Mouse (Mus musculus) forebrain, embryonic 12.5 days (tissue): ENCODE results near the gene L3mbtl2. TPM values are rescaled to one million over a fixed set of nuclear protein-coding genes. Genes with fewer than 3 reads are reported as not detected.
A peak's percentile ranks its signal among the peaks of the same experiment; 100 is the strongest.
"Not testable (repeated sequence)": the region's sequence is repeated elsewhere in the genome, so short reads cannot be mapped to it uniquely, and the experiment has no call there.

Source experiments
- ATAC-seq: fragments of 200-750 bp; cut with Nextera tagmentation; 2 replicates; pipeline ENCODE4 v1.8.0; 2017; ENCODE audit warnings: moderate TSS enrichment; ENCODE audit not compliant: low FRiP score
- H3K27ac ChIP-seq: fragments of 300-500 bp; sonication (generic); 2 replicates; pipeline ENCODE4 v1.5.1; 2016; ENCODE audit warnings: mild to moderate bottlenecking
- H3K27me3 ChIP-seq: fragments of 300-500 bp; sonication (generic); 2 replicates; pipeline ENCODE4 v1.6.1; 2016; ENCODE audit warnings: mild to moderate bottlenecking
- H3K36me3 ChIP-seq: fragments of 300-500 bp; sonication (generic); replicated peaks from 2 replicates; pipeline ENCODE4 v1.6.1; 2016; ENCODE audit warnings: mild to moderate bottlenecking
- H3K4me1 ChIP-seq: fragments of 300-500 bp; sonication (generic); 2 replicates; pipeline ENCODE4 v1.6.1; 2016
- H3K4me2 ChIP-seq: fragments of 300-500 bp; sonication (generic); 2 replicates; pipeline ENCODE4 v1.6.1; 2016; ENCODE audit warnings: mild to moderate bottlenecking, moderate library complexity
- H3K4me3 ChIP-seq: fragments of 300-500 bp; sonication (generic); replicated peaks from 2 replicates; pipeline ENCODE4 v1.5.1; 2016; ENCODE audit warnings: mild to moderate bottlenecking
- H3K9ac ChIP-seq: fragments of 300-500 bp; sonication (generic); 2 replicates; pipeline ENCODE4 v1.6.1; 2016; ENCODE audit warnings: mild to moderate bottlenecking
- H3K9me3 ChIP-seq: fragments of 300-500 bp; sonication (generic); 2 replicates; pipeline ENCODE4 v1.6.1; 2016
- WGBS: fragments of 180-500 bp; shearing (Covaris S2); methylation state at CpG from one replicate; pipeline ENCODE4 v1.1.7; 2016; 5-methylcytosine and 5-hydroxymethylcytosine counted together
- polyA plus RNA-seq: library from polyadenylated mRNA; unstranded; fragments of >200 nt; fragmentation: Nextera tagmentation; extraction: Ambion mirVana; gene quantifications from 2 replicates; pipeline ENCODE4 v1.2.1, GENCODE M21; 2016

Gene L3mbtl2
- polyA plus RNA-seq, 1 experiment from 2014 or later, result 36.8 TPM

GRCm38 (mm10) chr15:81694891-81695290, 31.2 kb downstream of the L3mbtl2 start:
- no peaks in the 10 kb centered on the region for H3K9me3 ChIP-seq
- peak overlapping the region; percentile 95 for H3K4me2 ChIP-seq
- peak overlapping the region; percentile 59 for H3K4me3 ChIP-seq
- H3K4me1 ChIP-seq, result peaks cover 21% of the 10 kb centered on the region
- ATAC-seq, result no peak
- H3K27me3 ChIP-seq, result peaks cover 57% of the 10 kb centered on the region
- H3K36me3 ChIP-seq, result no peaks in the 10 kb centered on the region
- peak overlapping the region; percentile 70 for H3K9ac ChIP-seq
- 22% methylated on average over 16 of the region's 19 CpGs for WGBS
- no peak overlapping the region for H3K27ac ChIP-seq

- no peaks in the 10 kb centered on the region for H3K9me3 ChIP-seq
- H3K4me1 ChIP-seq, result peaks cover 21% of the 10 kb centered on the region
- H3K27ac ChIP-seq, result no peak within 1 kb of the TSS
- H3K4me3 ChIP-seq, result no peak within 1 kb of the TSS
- peaks cover 49% of the 10 kb centered on the region for H3K27me3 ChIP-seq
- 55% methylated on average over 7 of the region's 7 CpGs for WGBS
- H3K36me3 ChIP-seq, result peaks cover 2% of the 10 kb centered on the region; the same call in 1 of the 2 replicates
- H3K9ac ChIP-seq, result no peak within 1 kb of the TSS
- ATAC-seq, result no peak
- H3K4me2 ChIP-seq, result no peak within 1 kb of the TSS
These were observed 33.5 kb downstream of the L3mbtl2 start, which contains the start of gene Chadl for GRCm38 (mm10) chr15:81697175-81697574. Gene Chadl (minus strand): TSS chr15:81697287.

GRCm38 (mm10) chr15:81697847-81698246, 34.2 kb downstream of the L3mbtl2 start:
- 48% methylated on average over 3 of the region's 3 CpGs for WGBS
- H3K9ac ChIP-seq, result no peak overlapping the region
- H3K27ac ChIP-seq, result no peak overlapping the region
- H3K4me3 ChIP-seq, result no peak overlapping the region
- H3K36me3 ChIP-seq, result peaks cover 7% of the 10 kb centered on the region
- ATAC-seq, result no peak
- H3K4me1 ChIP-seq, result peaks cover 18% of the 10 kb centered on the region
- no peaks in the 10 kb centered on the region for H3K9me3 ChIP-seq
- peaks cover 42% of the 10 kb centered on the region for H3K27me3 ChIP-seq
- no peak overlapping the region for H3K4me2 ChIP-seq

GRCm38 (mm10) chr15:81698532-81698931, 34.8 kb downstream of the L3mbtl2 start:
- no peak overlapping the region for H3K9ac ChIP-seq
- peaks cover 14% of the 10 kb centered on the region for H3K4me1 ChIP-seq
- no peak for ATAC-seq
- no peaks in the 10 kb centered on the region for H3K9me3 ChIP-seq
- no peak overlapping the region for H3K4me2 ChIP-seq
- H3K27me3 ChIP-seq, result peaks cover 35% of the 10 kb centered on the region
- no peak overlapping the region for H3K4me3 ChIP-seq
- 81% methylated on average over 2 of the region's 2 CpGs for WGBS
- H3K27ac ChIP-seq, result no peak overlapping the region
- H3K36me3 ChIP-seq, result peaks cover 14% of the 10 kb centered on the region

GRCm38 (mm10) chr15:81700161-81700560, 36.5 kb downstream of the L3mbtl2 start:
- no peaks in the 10 kb centered on the region for H3K9me3 ChIP-seq
- no peak overlapping the region for H3K4me2 ChIP-seq
- H3K4me1 ChIP-seq, result no peaks in the 10 kb centered on the region
- 74% methylated on average over 2 of the region's 2 CpGs for WGBS
- no peak for ATAC-seq
- peaks cover 19% of the 10 kb centered on the region for H3K27me3 ChIP-seq
- H3K36me3 ChIP-seq, result peaks cover 30% of the 10 kb centered on the region
- H3K4me3 ChIP-seq, result no peak overlapping the region
- H3K9ac ChIP-seq, result no peak overlapping the region
- no peak overlapping the region for H3K27ac ChIP-seq

- 87% methylated on average over 8 of the region's 8 CpGs for WGBS
- H3K4me1 ChIP-seq, result no peaks in the 10 kb centered on the region
- peaks cover 35% of the 10 kb centered on the region for H3K36me3 ChIP-seq
- no peak overlapping the region for H3K4me3 ChIP-seq
- H3K4me2 ChIP-seq, result no peak overlapping the region
- no peak overlapping the region for H3K27ac ChIP-seq
- ATAC-seq, result no peak
- H3K27me3 ChIP-seq, result peaks cover 15% of the 10 kb centered on the region
- H3K9ac ChIP-seq, result no peak overlapping the region
- no peaks in the 10 kb centered on the region for H3K9me3 ChIP-seq
These were observed 36.9 kb downstream of the L3mbtl2 start for GRCm38 (mm10) chr15:81700601-81701000.

GRCm38 (mm10) chr15:81701350-81701749, 37.7 kb downstream of the L3mbtl2 start:
- not testable (repeated sequence) for H3K27ac ChIP-seq, H3K9me3 ChIP-seq, H3K9ac ChIP-seq, H3K27me3 ChIP-seq, H3K4me3 ChIP-seq, ATAC-seq, H3K4me2 ChIP-seq, H3K4me1 ChIP-seq
- 77% methylated on average over 4 of the region's 4 CpGs for WGBS
- peaks cover 42% of the 10 kb centered on the region for H3K36me3 ChIP-seq

GRCm38 (mm10) chr15:81702306-81703093, 38.8 kb downstream of the L3mbtl2 start:
- Histone ChIP-seq H3K27me3 (no peaks in the 10 kb centered on the region), H3K27ac (0 out of 2 replicates have a peak overlapping the region, but pooled peaks have one; percentile 21), H3K4me2 (no peak overlapping the region), H3K4me1 (no peaks in the 10 kb centered on the region), H3K4me3 (no peak overlapping the region), H3K9me3 (no peaks in the 10 kb centered on the region), H3K9ac (no peak overlapping the region), H3K36me3 (peaks cover 51% of the 10 kb centered on the region)
- WGBS, result 88% methylated on average over 13 of the region's 13 CpGs
- ATAC-seq, result no peak

- Histone ChIP-seq H3K4me1 (no peaks in the 10 kb centered on the region), H3K4me2 (no peak overlapping the region), H3K4me3 (no peak overlapping the region), H3K9me3 (no peaks in the 10 kb centered on the region), H3K36me3 (peaks cover 57% of the 10 kb centered on the region), H3K27ac (0 out of 2 replicates have a peak overlapping the region, but pooled peaks have one; percentile 21), H3K27me3 (no peaks in the 10 kb centered on the region), H3K9ac (no peak overlapping the region)
- WGBS, result 91% methylated on average over 3 of the region's 3 CpGs
- ATAC-seq, result no peak
These were observed 39.4 kb downstream of the L3mbtl2 start for GRCm38 (mm10) chr15:81703094-81703489.

GRCm38 (mm10) chr15:81708991-81709390, 45.3 kb downstream of the L3mbtl2 start:
- H3K9me3 ChIP-seq, result no peaks in the 10 kb centered on the region
- no peak overlapping the region for H3K27ac ChIP-seq
- peaks cover 94% of the 10 kb centered on the region for H3K36me3 ChIP-seq
- WGBS, result 90% methylated on average over 11 of the region's 11 CpGs
- no peaks in the 10 kb centered on the region for H3K4me1 ChIP-seq
- no peak overlapping the region for H3K4me2 ChIP-seq
- H3K27me3 ChIP-seq, result no peaks in the 10 kb centered on the region
- ATAC-seq, result no peak
- no peak overlapping the region for H3K4me3 ChIP-seq
- no peak overlapping the region for H3K9ac ChIP-seq

- WGBS, result 97% methylated on average over 1 of the region's 1 CpGs
- Histone ChIP-seq H3K4me2 (no peak overlapping the region), H3K27me3 (no peaks in the 10 kb centered on the region), H3K27ac (no peak overlapping the region), H3K9ac (no peak overlapping the region), H3K9me3 (no peaks in the 10 kb centered on the region), H3K36me3 (peaks cover 89% of the 10 kb centered on the region), H3K4me1 (no peaks in the 10 kb centered on the region), H3K4me3 (no peak overlapping the region)
- ATAC-seq, result no peak
These were observed 46.0 kb downstream of the L3mbtl2 start for GRCm38 (mm10) chr15:81709686-81710085.

- Histone ChIP-seq H3K9ac (no peak overlapping the region), H3K4me3 (no peak overlapping the region), H3K9me3 (no peaks in the 10 kb centered on the region), H3K4me1 (no peaks in the 10 kb centered on the region), H3K27ac (no peak overlapping the region), H3K27me3 (no peaks in the 10 kb centered on the region), H3K36me3 (peaks cover 89% of the 10 kb centered on the region), H3K4me2 (no peak overlapping the region)
- WGBS, result 86% methylated on average over 4 of the region's 4 CpGs
- ATAC-seq, result no peak
These were observed 47.1 kb downstream of the L3mbtl2 start for GRCm38 (mm10) chr15:81710801-81711200.

GRCm38 (mm10) chr15:81713742-81714141, 50.1 kb downstream of the L3mbtl2 start:
- Histone ChIP-seq H3K9ac (no peak overlapping the region), H3K4me2 (no peak overlapping the region), H3K4me3 (no peak overlapping the region), H3K27me3 (no peaks in the 10 kb centered on the region), H3K36me3 (peaks cover 92% of the 10 kb centered on the region), H3K9me3 (no peaks in the 10 kb centered on the region), H3K27ac (no peak overlapping the region), H3K4me1 (peaks cover 10% of the 10 kb centered on the region)
- WGBS, result 87% methylated on average over 6 of the region's 6 CpGs
- ATAC-seq, result no peak
